Mouse (Mus musculus): ENCODE data around the gene Krtap5-5. TPM values are rescaled to one million over a fixed set of nuclear protein-coding genes. Genes with fewer than 3 reads are reported as not detected.
"Not testable (repeated sequence)": the region's sequence is repeated elsewhere in the genome, so short reads cannot be mapped to it uniquely, and the experiment has no call there.

Krtap5-5 gene
- polyA plus RNA-seq, 1 experiment from 2014 or later, result not detected

DNA sequence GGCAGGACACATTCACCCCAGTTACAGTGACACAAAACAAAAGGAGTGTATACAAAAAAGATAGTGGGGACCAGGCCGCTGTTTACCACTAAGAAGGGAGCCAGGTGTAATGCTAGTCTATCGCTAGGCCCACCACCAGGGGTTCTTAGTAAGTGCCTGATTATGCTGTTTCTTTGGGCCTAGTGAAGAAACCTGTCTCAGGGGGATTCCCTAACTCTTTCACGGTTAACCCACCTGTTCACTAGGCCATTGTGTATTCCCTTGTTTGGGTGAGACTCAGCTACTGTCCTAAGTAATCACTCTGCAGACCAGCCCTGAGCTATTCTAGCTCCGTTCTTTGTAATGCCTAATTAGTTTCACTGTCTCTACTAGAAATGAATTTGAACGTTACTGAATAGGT lies 22.9 kb downstream of the Krtap5-5 start:
- 75% methylated on average over 5 of the region's 5 CpGs for WGBS
- not testable (repeated sequence) for H3K4me3 ChIP-seq; H3K27ac ChIP-seq (replicated peaks); H3K9me3 ChIP-seq; H3K4me1 ChIP-seq; H3K9ac ChIP-seq; ATAC-seq (ENCODE audit: extremely low read depth, insufficient number of reproducible peaks, low FRiP score, low TSS enrichment); H3K4me2 ChIP-seq; H3K36me3 ChIP-seq; H3K27me3 ChIP-seq (replicated peaks)

- Histone ChIP-seq H3K27ac (replicated peaks) (no peak overlapping the region), H3K9me3 (no peaks in the 10 kb centered on the region), H3K4me2 (no peak overlapping the region), H3K36me3 (no peaks in the 10 kb centered on the region), H3K4me3 (no peak overlapping the region), H3K9ac (no peak overlapping the region), H3K27me3 (replicated peaks) (peaks cover 4% of the 10 kb centered on the region; the same call in 1 of the 2 replicates), H3K4me1 (no peaks in the 10 kb centered on the region)
- ATAC-seq (ENCODE audit: extremely low read depth, insufficient number of reproducible peaks, low FRiP score, low TSS enrichment), result no peak
Observed at GRCm38 (mm10) chr7:142205488-142205887, 24.3 kb downstream of the Krtap5-5 start.

DNA sequence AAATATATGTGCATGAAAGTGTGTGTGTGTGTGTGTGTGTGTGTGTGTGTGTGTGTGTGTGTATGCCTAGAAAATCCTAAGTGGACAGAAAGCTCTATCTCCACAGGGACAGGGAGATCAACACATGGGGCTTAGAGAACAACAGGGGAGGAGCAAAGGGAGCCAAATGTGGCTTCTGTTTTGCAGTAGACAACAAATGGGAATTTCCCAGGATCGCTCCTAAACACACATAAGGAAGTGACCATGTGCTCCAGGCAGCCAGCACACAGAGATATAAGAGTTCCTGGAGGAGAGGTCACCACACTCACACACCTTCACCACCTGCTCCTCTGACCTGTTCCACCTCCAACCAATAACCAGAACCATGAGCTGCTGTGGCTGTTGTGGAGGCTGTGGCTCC lies 28.7 kb downstream of the Krtap5-5 start, which contains the start of gene Krtap5-3:
Krtap5-3 (plus strand) TSS at position 301 of the 400 bp plus-strand sequence.
- Histone ChIP-seq H3K4me3 (no peak within 1 kb of the TSS), H3K4me1 (no peaks in the 10 kb centered on the region), H3K27me3 (replicated peaks) (0 out of 2 replicates have a peak, but pooled peaks cover 5% of the 10 kb centered on the region), H3K4me2 (no peak within 1 kb of the TSS), H3K36me3 (no peaks in the 10 kb centered on the region), H3K27ac (replicated peaks) (no peak within 1 kb of the TSS), H3K9ac (no peak within 1 kb of the TSS), H3K9me3 (no peaks in the 10 kb centered on the region)
- 71% methylated on average over 1 of the region's 1 CpGs for WGBS
- ATAC-seq (ENCODE audit: extremely low read depth, insufficient number of reproducible peaks, low FRiP score, low TSS enrichment), result no peak

DNA sequence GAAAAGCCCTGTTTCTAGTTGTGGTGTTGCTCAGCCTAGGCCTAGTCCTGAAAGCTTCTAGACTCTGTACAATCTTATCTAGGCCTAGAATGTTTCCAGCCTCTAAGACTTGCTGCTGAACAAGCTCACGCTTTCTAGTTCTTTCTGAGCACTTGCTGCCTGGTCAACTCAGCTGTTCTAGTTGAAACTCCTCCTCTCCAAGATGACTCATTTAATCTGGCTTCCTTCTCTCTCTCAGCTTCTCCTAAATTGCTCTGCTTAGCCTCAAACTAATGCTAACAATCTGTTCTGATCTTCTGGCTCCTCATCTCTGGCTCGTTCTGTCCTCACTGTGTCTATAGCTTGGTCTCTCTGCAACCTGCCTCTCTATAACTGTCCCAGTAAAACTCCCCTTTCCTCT lies 31.0 kb downstream of the Krtap5-5 start:
- H3K9me3 ChIP-seq, result no peaks in the 10 kb centered on the region
- no peaks in the 10 kb centered on the region for H3K4me1 ChIP-seq
- ATAC-seq (ENCODE audit: extremely low read depth, insufficient number of reproducible peaks, low FRiP score, low TSS enrichment), result no peak
- H3K4me2 ChIP-seq, result no peak overlapping the region
- H3K27me3 ChIP-seq (replicated peaks), result 0 out of 2 replicates have a peak, but pooled peaks cover 5% of the 10 kb centered on the region
- no peak overlapping the region for H3K4me3 ChIP-seq
- no peaks in the 10 kb centered on the region for H3K36me3 ChIP-seq
- no peak overlapping the region for H3K27ac ChIP-seq (replicated peaks)
- 67% methylated on average over 2 of the region's 2 CpGs for WGBS
- no peak overlapping the region for H3K9ac ChIP-seq

DNA sequence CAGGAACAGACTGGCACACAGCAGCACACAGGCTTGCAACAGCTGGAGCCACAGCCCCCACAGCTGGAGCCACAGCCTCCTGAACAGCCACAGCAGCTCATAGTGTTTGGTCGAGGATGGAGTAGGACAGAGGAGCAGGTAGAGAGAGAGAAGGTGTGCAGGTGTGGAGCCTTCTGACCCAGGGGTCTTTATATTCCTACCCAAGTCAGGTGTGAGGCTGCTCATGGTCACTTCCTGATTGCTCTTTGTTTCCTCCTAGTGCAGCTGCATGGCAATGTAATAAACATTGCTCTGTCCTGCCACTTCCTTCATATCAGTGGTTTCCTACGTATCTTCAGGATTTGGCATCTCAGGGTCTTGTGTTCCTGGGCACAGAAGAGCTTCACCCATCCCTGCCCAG lies 39.5 kb downstream of the Krtap5-5 start, which contains the start of gene Gm10153:
Gm10153 (minus strand) TSS at position 101 of the 400 bp plus-strand sequence.
- WGBS, result 31% methylated on average over 2 of the region's 2 CpGs

DNA sequence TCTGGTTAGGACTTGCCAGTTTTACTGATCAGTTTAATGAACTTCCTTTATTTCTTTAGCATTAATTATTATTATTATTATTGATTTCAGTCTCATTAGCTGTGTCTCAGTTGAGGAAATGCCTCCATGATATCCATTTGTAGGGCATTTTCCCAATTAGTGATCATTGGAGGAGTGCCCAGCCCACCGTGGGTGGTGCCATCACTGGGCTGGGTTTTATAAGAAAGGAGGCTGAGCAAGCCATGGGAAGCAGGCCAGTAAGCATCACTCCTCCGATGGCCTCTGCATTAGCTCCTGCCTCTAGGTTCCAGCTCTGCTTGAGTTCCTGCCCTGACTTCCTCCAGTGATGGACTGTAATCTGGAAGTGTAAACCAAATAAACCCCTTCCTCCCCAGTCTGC lies 41.6 kb downstream of the Krtap5-5 start:
- WGBS, result 58% methylated on average over 2 of the region's 2 CpGs
- H3K27ac ChIP-seq (replicated peaks), result no peak overlapping the region
- H3K27me3 ChIP-seq (replicated peaks), result peaks cover 3% of the 10 kb centered on the region; the same call in 1 of the 2 replicates
- H3K4me3 ChIP-seq, result no peak overlapping the region
- no peak for ATAC-seq (ENCODE audit: extremely low read depth, insufficient number of reproducible peaks, low FRiP score, low TSS enrichment)
- H3K36me3 ChIP-seq, result no peaks in the 10 kb centered on the region
- no peaks in the 10 kb centered on the region for H3K9me3 ChIP-seq
- H3K9ac ChIP-seq, result no peak overlapping the region
- H3K4me1 ChIP-seq, result no peaks in the 10 kb centered on the region
- no peak overlapping the region for H3K4me2 ChIP-seq

More for the DNA sequence above, 39.5 kb downstream of the Krtap5-5 start, which contains the start of gene Gm10153:
- ATAC-seq (ENCODE audit: extremely low read depth, insufficient number of reproducible peaks, low FRiP score, low TSS enrichment), result no peak
- H3K27ac ChIP-seq (replicated peaks), result no peak within 1 kb of the TSS
- H3K27me3 ChIP-seq (replicated peaks), result 0 out of 2 replicates have a peak, but pooled peaks cover 3% of the 10 kb centered on the region
- no peaks in the 10 kb centered on the region for H3K9me3 ChIP-seq
- H3K36me3 ChIP-seq, result no peaks in the 10 kb centered on the region
- no peak within 1 kb of the TSS for H3K9ac ChIP-seq
- H3K4me2 ChIP-seq, result no peak within 1 kb of the TSS
- H3K4me1 ChIP-seq, result no peaks in the 10 kb centered on the region
- H3K4me3 ChIP-seq, result no peak within 1 kb of the TSS

DNA sequence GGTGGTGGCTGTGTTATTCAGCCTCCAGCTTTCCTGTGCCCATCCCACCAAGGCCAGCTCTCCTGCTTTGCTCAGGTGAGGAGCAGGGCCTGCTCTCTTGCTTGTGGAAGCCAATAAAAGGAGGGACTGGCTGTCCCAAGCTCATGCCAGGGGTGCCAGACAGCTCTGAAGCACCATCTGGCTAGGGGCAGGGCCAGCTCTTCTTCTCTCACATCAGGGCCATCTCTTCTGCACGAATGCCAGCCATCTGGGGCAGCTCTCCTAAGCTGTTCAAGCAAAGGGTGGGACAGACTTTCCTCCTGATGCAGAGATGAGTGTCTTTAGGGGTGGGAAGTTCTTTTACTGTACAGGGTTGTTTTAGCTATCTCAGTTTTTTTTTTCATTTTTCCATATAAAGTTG lies 48.8 kb downstream of the Krtap5-5 start:
- H3K9me3 ChIP-seq, result no peaks in the 10 kb centered on the region
- H3K27ac ChIP-seq (replicated peaks), result no peak overlapping the region
- no peaks in the 10 kb centered on the region for H3K36me3 ChIP-seq
- no peak overlapping the region for H3K9ac ChIP-seq
- no peak overlapping the region for H3K4me3 ChIP-seq
- no peaks in the 10 kb centered on the region for H3K4me1 ChIP-seq
- 29% methylated on average over 1 of the region's 1 CpGs for WGBS
- ATAC-seq (ENCODE audit: extremely low read depth, insufficient number of reproducible peaks, low FRiP score, low TSS enrichment), result no peak
- H3K27me3 ChIP-seq (replicated peaks), result no peaks in the 10 kb centered on the region; the same call in 1 of the 2 replicates
- H3K4me2 ChIP-seq, result no peak overlapping the region

Other genes starting within 250 kb of the Krtap5-5 start
- gene Mob2, start 168.9 kb downstream of the Krtap5-5 start, polyA plus RNA-seq (2015; fragmentation: Nextera tagmentation; extraction: Ambion mirVana), result 42.8 and 48.4 TPM in 2 replicates
- 11.4 and 13.6 TPM in 2 replicates for gene Dusp8, start 134.1 kb downstream of the Krtap5-5 start, polyA plus RNA-seq (2015; fragmentation: Nextera tagmentation; extraction: Ambion mirVana)
- gene Gm45618, start 109.2 kb downstream of the Krtap5-5 start, polyA plus RNA-seq (2015; fragmentation: Nextera tagmentation; extraction: Ambion mirVana), result not detected in 2 replicates
- gene Gm39115, start 93.9 kb downstream of the Krtap5-5 start, polyA plus RNA-seq (2015; fragmentation: Nextera tagmentation; extraction: Ambion mirVana), result not detected in 2 replicates
- not detected in 2 replicates for gene Gm45337, start 85.4 kb downstream of the Krtap5-5 start, polyA plus RNA-seq (2015; fragmentation: Nextera tagmentation; extraction: Ambion mirVana)
- gene Gm29735, start 72.9 kb downstream of the Krtap5-5 start, polyA plus RNA-seq (2015; fragmentation: Nextera tagmentation; extraction: Ambion mirVana), result not detected in 2 replicates
- gene Gm4553, start 64.2 kb downstream of the Krtap5-5 start, polyA plus RNA-seq (2015; fragmentation: Nextera tagmentation; extraction: Ambion mirVana), result not detected in 2 replicates
- gene Krtap5-2, start 54.0 kb downstream of the Krtap5-5 start, polyA plus RNA-seq (2015; fragmentation: Nextera tagmentation; extraction: Ambion mirVana), result not detected in 2 replicates
- gene Gm10153, start 39.6 kb downstream of the Krtap5-5 start, polyA plus RNA-seq (2015; fragmentation: Nextera tagmentation; extraction: Ambion mirVana), result not detected in 2 replicates
- not detected in 2 replicates for gene Krtap5-3, start 28.6 kb downstream of the Krtap5-5 start, polyA plus RNA-seq (2015; fragmentation: Nextera tagmentation; extraction: Ambion mirVana)
- gene Gm7579, start 18.1 kb downstream of the Krtap5-5 start, polyA plus RNA-seq (2015; fragmentation: Nextera tagmentation; extraction: Ambion mirVana), result not detected in 2 replicates
- not detected in 2 replicates for gene Gm40460, start 11.1 kb upstream of the Krtap5-5 start, polyA plus RNA-seq (2015; fragmentation: Nextera tagmentation; extraction: Ambion mirVana)
- not detected in 2 replicates for gene Gm2431, start 28.4 kb upstream of the Krtap5-5 start, polyA plus RNA-seq (2015; fragmentation: Nextera tagmentation; extraction: Ambion mirVana)
- gene Gm4559, start 44.4 kb upstream of the Krtap5-5 start, polyA plus RNA-seq (2015; fragmentation: Nextera tagmentation; extraction: Ambion mirVana), result not detected in 2 replicates
- not detected in 2 replicates for gene Krtap5-1, start 67.1 kb upstream of the Krtap5-5 start, polyA plus RNA-seq (2015; fragmentation: Nextera tagmentation; extraction: Ambion mirVana)
- not detected in 2 replicates for gene Krtap5-4, start 73.6 kb upstream of the Krtap5-5 start, polyA plus RNA-seq (2015; fragmentation: Nextera tagmentation; extraction: Ambion mirVana)
- gene Ifitm10, start 143.8 kb upstream of the Krtap5-5 start, polyA plus RNA-seq (2015; fragmentation: Nextera tagmentation; extraction: Ambion mirVana), result 6.5 and 7.5 TPM in 2 replicates
- gene Gm49369, start 152.7 kb upstream of the Krtap5-5 start, polyA plus RNA-seq (2015; fragmentation: Nextera tagmentation; extraction: Ambion mirVana), result 2.3 TPM in 1 of 2 replicates, not detected in the other
- 443 and 485 TPM in 2 replicates for gene Ctsd, start 158.1 kb upstream of the Krtap5-5 start, polyA plus RNA-seq (2015; fragmentation: Nextera tagmentation; extraction: Ambion mirVana)
- 0.19 and 0.41 TPM in 2 replicates for gene Syt8, start 204.9 kb upstream of the Krtap5-5 start, polyA plus RNA-seq (2015; fragmentation: Nextera tagmentation; extraction: Ambion mirVana)
- 34.8 and 41.9 TPM in 2 replicates for gene Tnni2, start 211.8 kb upstream of the Krtap5-5 start, polyA plus RNA-seq (2015; fragmentation: Nextera tagmentation; extraction: Ambion mirVana)
- gene Lsp1, start 230.8 kb upstream of the Krtap5-5 start, polyA plus RNA-seq (2015; fragmentation: Nextera tagmentation; extraction: Ambion mirVana), result 51.0 and 54.6 TPM in 2 replicates

All from heart, embryonic 13.5 days (tissue).